Mouse (Mus musculus): Measurements from ENCODE around the gene Milr1. TPM values are rescaled to one million over a fixed set of nuclear protein-coding genes. Genes with fewer than 3 reads are reported as not detected.
"Not testable (repeated sequence)": the region's sequence is repeated elsewhere in the genome, so short reads cannot be mapped to it uniquely, and the experiment has no call there.

Milr1 gene
- polyA plus RNA-seq, 1 experiment from 2014 or later, result 2.0 TPM

GRCm38 (mm10) chr11:106739116-106739515 lies 11.9 kb upstream of the Milr1 start:
- Histone ChIP-seq H3K4me1 (replicated peaks) (peaks cover 8% of the 10 kb centered on the region), H3K36me3 (no peaks in the 10 kb centered on the region), H3K9ac (no peak overlapping the region), H3K9me3 (no peaks in the 10 kb centered on the region), H3K27ac (no peak overlapping the region), H3K27me3 (replicated peaks) (no peaks in the 10 kb centered on the region), H3K4me2 (replicated peaks) (no peak overlapping the region), H3K4me3 (replicated peaks) (no peak overlapping the region)
- no peak for ATAC-seq
- WGBS, result 93% methylated on average over 2 of the region's 2 CpGs

- H3K27ac ChIP-seq; H3K9me3 ChIP-seq; H3K9ac ChIP-seq; ATAC-seq; H3K4me2 ChIP-seq (replicated peaks); H3K36me3 ChIP-seq; H3K27me3 ChIP-seq (replicated peaks); H3K4me3 ChIP-seq (replicated peaks); H3K4me1 ChIP-seq (replicated peaks): not testable (repeated sequence)
- WGBS, result 91% methylated on average over 8 of the region's 8 CpGs
These were observed 10.3 kb upstream of the Milr1 start for GRCm38 (mm10) chr11:106740724-106741123.

GRCm38 (mm10) chr11:106741232-106741631 lies 9.8 kb upstream of the Milr1 start:
- WGBS, result 62% methylated on average over 6 of the region's 6 CpGs
- no peak overlapping the region for H3K9ac ChIP-seq
- ATAC-seq, result no peak
- H3K36me3 ChIP-seq, result no peaks in the 10 kb centered on the region
- no peak overlapping the region for H3K4me3 ChIP-seq (replicated peaks)
- no peaks in the 10 kb centered on the region for H3K9me3 ChIP-seq
- no peak overlapping the region for H3K4me2 ChIP-seq (replicated peaks)
- peaks cover 8% of the 10 kb centered on the region for H3K4me1 ChIP-seq (replicated peaks)
- H3K27ac ChIP-seq, result no peak overlapping the region
- H3K27me3 ChIP-seq (replicated peaks), result no peaks in the 10 kb centered on the region

- Histone ChIP-seq H3K27ac (no peak overlapping the region), H3K4me2 (replicated peaks) (no peak overlapping the region), H3K36me3 (no peaks in the 10 kb centered on the region), H3K4me3 (replicated peaks) (no peak overlapping the region), H3K9me3 (no peaks in the 10 kb centered on the region), H3K27me3 (replicated peaks) (no peaks in the 10 kb centered on the region), H3K9ac (no peak overlapping the region), H3K4me1 (replicated peaks) (peaks cover 6% of the 10 kb centered on the region)
- 93% methylated on average over 3 of the region's 3 CpGs for WGBS
- ATAC-seq, result no peak
These were observed 9.2 kb upstream of the Milr1 start for GRCm38 (mm10) chr11:106741826-106742225.

- Histone ChIP-seq H3K36me3 (no peaks in the 10 kb centered on the region), H3K27me3 (replicated peaks) (no peaks in the 10 kb centered on the region), H3K9me3 (no peaks in the 10 kb centered on the region), H3K27ac (no peak overlapping the region), H3K4me3 (replicated peaks) (no peak overlapping the region), H3K4me1 (replicated peaks) (peaks cover under 1% of the 10 kb centered on the region; the same call in 1 of the 2 replicates), H3K9ac (no peak overlapping the region), H3K4me2 (replicated peaks) (no peak overlapping the region)
- WGBS, result 43% methylated on average over 6 of the region's 6 CpGs
- ATAC-seq, result no peak
These were observed 8.6 kb upstream of the Milr1 start for GRCm38 (mm10) chr11:106742388-106742841.

GRCm38 (mm10) chr11:106744949-106745348 lies 6.1 kb upstream of the Milr1 start:
- no peak for ATAC-seq
- 93% methylated on average over 5 of the region's 5 CpGs for WGBS

GRCm38 (mm10) chr11:106749557-106750120 lies 1.4 kb upstream of the Milr1 start:
- WGBS, result 94% methylated on average over 7 of the region's 7 CpGs
- not testable (repeated sequence) for H3K27ac ChIP-seq; H3K36me3 ChIP-seq; ATAC-seq; H3K4me2 ChIP-seq (replicated peaks); H3K9ac ChIP-seq; H3K27me3 ChIP-seq (replicated peaks); H3K9me3 ChIP-seq; H3K4me1 ChIP-seq (replicated peaks); H3K4me3 ChIP-seq (replicated peaks)

More at GRCm38 (mm10) chr11:106744949-106745348, 6.1 kb upstream of the Milr1 start:
- Histone ChIP-seq H3K4me1 (replicated peaks) (no peaks in the 10 kb centered on the region), H3K4me3 (replicated peaks) (no peak overlapping the region), H3K4me2 (replicated peaks) (no peak overlapping the region), H3K9ac (no peak overlapping the region), H3K36me3 (no peaks in the 10 kb centered on the region), H3K9me3 (no peaks in the 10 kb centered on the region), H3K27me3 (replicated peaks) (no peaks in the 10 kb centered on the region), H3K27ac (no peak overlapping the region)

GRCm38 (mm10) chr11:106750121-106750751 lies 790 bp upstream of the Milr1 start, which contains the start of gene Pecam1:
Pecam1 (minus strand) TSS chr11:106750628.
- 75% methylated on average over 13 of the region's 13 CpGs for WGBS

GRCm38 (mm10) chr11:106752103-106752502 lies 1.1 kb downstream of the Milr1 start:
- no peaks in the 10 kb centered on the region for H3K36me3 ChIP-seq
- H3K27me3 ChIP-seq (replicated peaks), result no peaks in the 10 kb centered on the region
- H3K4me3 ChIP-seq (replicated peaks), result no peak overlapping the region
- no peaks in the 10 kb centered on the region for H3K4me1 ChIP-seq (replicated peaks)
- no peak overlapping the region for H3K9ac ChIP-seq
- H3K4me2 ChIP-seq (replicated peaks), result no peak overlapping the region
- H3K27ac ChIP-seq, result no peak overlapping the region
- ATAC-seq, result no peak
- 77% methylated on average over 7 of the region's 7 CpGs for WGBS
- no peaks in the 10 kb centered on the region for H3K9me3 ChIP-seq

More at GRCm38 (mm10) chr11:106750121-106750751, 790 bp upstream of the Milr1 start, which contains the start of gene Pecam1:
- Histone ChIP-seq H3K9ac (no peak within 1 kb of the TSS), H3K4me3 (replicated peaks) (no peak within 1 kb of the TSS), H3K27me3 (replicated peaks) (no peaks in the 10 kb centered on the region), H3K4me1 (replicated peaks) (no peaks in the 10 kb centered on the region), H3K36me3 (no peaks in the 10 kb centered on the region), H3K9me3 (no peaks in the 10 kb centered on the region), H3K4me2 (replicated peaks) (no peak within 1 kb of the TSS), H3K27ac (no peak within 1 kb of the TSS)
- ATAC-seq, result no peak

GRCm38 (mm10) chr11:106753314-106753713 lies 2.3 kb downstream of the Milr1 start:
- H3K36me3 ChIP-seq, result no peaks in the 10 kb centered on the region
- no peak overlapping the region for H3K4me2 ChIP-seq (replicated peaks)
- no peaks in the 10 kb centered on the region for H3K27me3 ChIP-seq (replicated peaks)
- no peaks in the 10 kb centered on the region for H3K4me1 ChIP-seq (replicated peaks)
- H3K9ac ChIP-seq, result no peak overlapping the region
- H3K27ac ChIP-seq, result no peak overlapping the region
- H3K9me3 ChIP-seq, result no peaks in the 10 kb centered on the region
- ATAC-seq, result no peak
- WGBS, result 73% methylated on average over 6 of the region's 6 CpGs
- H3K4me3 ChIP-seq (replicated peaks), result no peak overlapping the region

GRCm38 (mm10) chr11:106755583-106755982 lies 4.6 kb downstream of the Milr1 start:
- Histone ChIP-seq H3K9ac (no peak overlapping the region), H3K36me3 (no peaks in the 10 kb centered on the region), H3K27me3 (replicated peaks) (no peaks in the 10 kb centered on the region), H3K9me3 (no peaks in the 10 kb centered on the region), H3K27ac (no peak overlapping the region), H3K4me3 (replicated peaks) (no peak overlapping the region), H3K4me2 (replicated peaks) (no peak overlapping the region), H3K4me1 (replicated peaks) (no peaks in the 10 kb centered on the region)
- ATAC-seq, result no peak
- WGBS, result 47% methylated on average over 5 of the region's 5 CpGs

GRCm38 (mm10) chr11:106759028-106759427 lies 8.0 kb downstream of the Milr1 start:
- no peaks in the 10 kb centered on the region for H3K27me3 ChIP-seq (replicated peaks)
- no peaks in the 10 kb centered on the region for H3K9me3 ChIP-seq
- H3K36me3 ChIP-seq, result no peaks in the 10 kb centered on the region
- no peak overlapping the region for H3K4me3 ChIP-seq (replicated peaks)
- H3K4me1 ChIP-seq (replicated peaks), result peaks cover 17% of the 10 kb centered on the region
- no peak for ATAC-seq
- no peak overlapping the region for H3K4me2 ChIP-seq (replicated peaks)
- WGBS, result 87% methylated on average over 3 of the region's 3 CpGs
- no peak overlapping the region for H3K9ac ChIP-seq
- no peak overlapping the region for H3K27ac ChIP-seq

- no peak for ATAC-seq
- 0 out of 2 replicates have a peak, but pooled peaks cover 3% of the 10 kb centered on the region for H3K36me3 ChIP-seq
- WGBS, result 93% methylated on average over 5 of the region's 5 CpGs
These were observed 9.5 kb downstream of the Milr1 start for GRCm38 (mm10) chr11:106760511-106760910.

More at GRCm38 (mm10) chr11:106760511-106760910, 9.5 kb downstream of the Milr1 start:
- H3K9ac ChIP-seq, result no peak overlapping the region
- peaks cover 17% of the 10 kb centered on the region for H3K4me1 ChIP-seq (replicated peaks)
- H3K9me3 ChIP-seq, result no peaks in the 10 kb centered on the region
- no peak overlapping the region for H3K4me2 ChIP-seq (replicated peaks)
- H3K27me3 ChIP-seq (replicated peaks), result no peaks in the 10 kb centered on the region
- H3K27ac ChIP-seq, result no peak overlapping the region
- no peak overlapping the region for H3K4me3 ChIP-seq (replicated peaks)

Measured in intestine, embryonic 15.5 days (tissue).